Mouse (Mus musculus) midbrain, embryonic 12.5 days (tissue): ENCODE data around the gene Rbm20. TPM values are rescaled to one million over a fixed set of nuclear protein-coding genes. Genes with fewer than 3 reads are reported as not detected.

Experiments used
- ATAC-seq: fragments of 200-750 bp; cut with Nextera tagmentation; 2 replicates; pipeline ENCODE4 v1.8.0; 2017; ENCODE audit warnings: low read depth, moderate TSS enrichment, moderate library complexity; ENCODE audit not compliant: low FRiP score
- H3K27ac ChIP-seq: fragments of 300-500 bp; sonication (generic); replicated peaks from 2 replicates; pipeline ENCODE4 v1.5.1; 2016; ENCODE audit warnings: mild to moderate bottlenecking
- H3K27me3 ChIP-seq: fragments of 300-500 bp; sonication (generic); 2 replicates; pipeline ENCODE4 v1.6.1; 2016; ENCODE audit warnings: mild to moderate bottlenecking
- H3K36me3 ChIP-seq: fragments of 300-500 bp; sonication (generic); 2 replicates; pipeline ENCODE4 v1.6.1; 2016
- H3K4me1 ChIP-seq: fragments of 300-500 bp; sonication (generic); 2 replicates; pipeline ENCODE4 v1.6.1; 2016
- H3K4me2 ChIP-seq: fragments of 300-500 bp; sonication (generic); replicated peaks from 2 replicates; pipeline ENCODE4 v1.6.1; 2016; ENCODE audit warnings: mild to moderate bottlenecking, moderate library complexity
- H3K4me3 ChIP-seq: fragments of 300-500 bp; sonication (generic); 2 replicates; pipeline ENCODE4 v1.5.1; 2016; ENCODE audit warnings: mild to moderate bottlenecking
- H3K9ac ChIP-seq: fragments of 300-500 bp; sonication (generic); replicated peaks from 2 replicates; pipeline ENCODE4 v1.6.1; 2016; ENCODE audit warnings: mild to moderate bottlenecking, moderate library complexity
- H3K9me3 ChIP-seq: fragments of 300-500 bp; sonication (generic); 2 replicates; pipeline ENCODE4 v1.6.1; 2016; ENCODE audit warnings: mild to moderate bottlenecking
- WGBS: fragments of 180-500 bp; shearing (Covaris S2); methylation state at CpG from one replicate; pipeline ENCODE4 v1.1.7; 2016; 5-methylcytosine and 5-hydroxymethylcytosine counted together
- polyA plus RNA-seq: library from polyadenylated mRNA; unstranded; fragments of >200 nt; fragmentation: Nextera tagmentation; extraction: Ambion mirVana; gene quantifications from 2 replicates; pipeline ENCODE4 v1.2.1, GENCODE M21; 2016

The Rbm20 gene
- polyA plus RNA-seq, 1 experiment from 2014 or later: 1.3 TPM

DNA sequence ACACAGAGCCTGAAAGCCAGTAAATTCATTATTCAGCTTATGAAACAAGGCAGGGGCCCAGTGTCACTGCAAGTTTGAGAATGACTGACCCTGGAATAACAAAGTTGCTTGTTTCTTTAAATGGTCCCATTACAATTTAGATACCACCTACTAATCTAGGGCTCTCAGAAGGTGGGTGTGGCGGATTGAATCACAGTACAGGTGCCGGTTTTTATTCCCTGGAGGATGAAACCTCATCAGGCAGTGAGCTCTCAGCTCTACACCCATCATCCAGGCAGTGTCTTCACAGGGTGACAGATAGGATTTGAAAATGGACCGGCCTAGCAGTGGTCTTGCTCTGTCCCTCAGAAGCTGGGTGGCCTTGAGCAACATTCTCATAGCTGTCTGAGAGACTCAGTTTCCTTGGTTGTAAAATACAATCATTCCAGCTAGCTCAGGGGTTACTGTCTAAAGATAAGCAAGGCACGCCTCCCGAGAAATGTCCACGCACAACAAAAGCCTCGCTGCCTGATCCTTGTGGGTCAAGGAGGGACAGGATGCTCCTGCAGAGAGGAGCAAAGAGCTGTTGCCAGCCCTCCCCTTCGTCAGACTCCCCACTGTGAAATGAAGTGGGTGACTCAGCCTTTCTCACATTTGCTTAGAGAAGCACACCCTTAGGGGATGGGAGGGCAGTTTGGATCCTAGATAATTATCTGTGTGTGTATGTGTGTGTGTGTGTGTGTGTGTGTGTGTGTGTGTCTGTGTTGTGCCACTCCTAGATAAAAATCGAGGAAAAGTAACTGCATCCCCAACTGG, 2.8 kb upstream of the Rbm20 start:
- ATAC-seq: no peak
- 29% methylated on average over 9 of the region's 9 CpGs for WGBS
- Histone ChIP-seq H3K4me1 (peaks cover 29% of the 10 kb centered on the region), H3K9ac (no peak overlapping the region), H3K4me3 (no peak overlapping the region), H3K9me3 (no peaks in the 10 kb centered on the region), H3K36me3 (no peaks in the 10 kb centered on the region), H3K27ac (no peak overlapping the region), H3K4me2 (no peak overlapping the region), H3K27me3 (peaks cover 64% of the 10 kb centered on the region)

DNA sequence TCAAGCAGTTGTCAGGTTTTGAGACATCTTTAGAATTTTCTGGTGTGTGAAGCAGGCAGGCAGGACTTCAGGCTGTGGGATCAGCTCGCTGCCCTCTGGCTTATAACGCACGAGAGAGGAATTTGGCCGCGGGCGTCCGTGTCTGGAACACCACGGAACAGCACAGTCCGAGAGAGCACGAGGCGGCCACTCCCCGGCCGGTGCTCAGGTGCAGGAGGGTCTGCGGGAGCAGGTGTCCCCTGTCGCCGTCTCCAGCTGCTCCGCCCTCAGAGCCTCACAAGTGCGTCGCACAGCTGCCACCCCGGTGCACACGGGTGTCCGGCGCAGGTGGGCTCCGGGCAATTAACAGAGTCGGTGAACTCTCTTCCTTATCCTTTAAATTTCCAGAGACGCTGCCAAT, 878 bp upstream of the Rbm20 start:
- Histone ChIP-seq H3K4me1 (peaks cover 18% of the 10 kb centered on the region), H3K36me3 (no peaks in the 10 kb centered on the region), H3K9ac (no peak overlapping the region), H3K9me3 (no peaks in the 10 kb centered on the region), H3K27me3 (peaks cover 58% of the 10 kb centered on the region), H3K4me3 (peak overlapping the region; percentile 64), H3K27ac (no peak overlapping the region), H3K4me2 (peak overlapping the region; percentile 100)
- peak; percentile 41; the same call in 1 of the 2 replicates for ATAC-seq
- under 1% methylated on average over 26 of the region's 26 CpGs for WGBS

DNA sequence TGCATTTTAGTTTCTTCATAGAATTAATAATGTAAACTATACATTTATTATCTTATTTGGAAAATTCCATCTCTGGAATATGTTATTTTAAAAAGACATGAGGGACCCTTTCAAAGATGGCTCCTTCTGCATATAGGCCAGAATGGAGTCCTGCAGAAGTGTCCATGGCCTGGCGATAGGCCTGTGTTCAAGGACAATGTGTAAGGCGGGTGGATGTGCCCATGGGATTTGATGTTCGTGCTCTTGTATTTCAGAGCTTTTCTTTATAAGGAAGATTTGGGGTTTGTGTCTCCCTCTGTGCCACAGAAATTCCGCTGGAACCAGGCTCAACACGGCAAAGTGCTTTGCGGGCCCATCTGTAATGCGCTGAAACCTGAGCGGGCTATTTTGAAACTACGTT, 2.1 kb downstream of the Rbm20 start:
- H3K27ac ChIP-seq: no peak overlapping the region
- peaks cover 23% of the 10 kb centered on the region for H3K4me1 ChIP-seq
- H3K36me3 ChIP-seq: no peaks in the 10 kb centered on the region
- no peak overlapping the region for H3K9ac ChIP-seq
- no peak for ATAC-seq
- WGBS: 94% methylated on average over 9 of the region's 9 CpGs
- peaks cover 57% of the 10 kb centered on the region for H3K27me3 ChIP-seq
- H3K4me2 ChIP-seq: no peak overlapping the region
- H3K4me3 ChIP-seq: no peak overlapping the region
- no peaks in the 10 kb centered on the region for H3K9me3 ChIP-seq

DNA sequence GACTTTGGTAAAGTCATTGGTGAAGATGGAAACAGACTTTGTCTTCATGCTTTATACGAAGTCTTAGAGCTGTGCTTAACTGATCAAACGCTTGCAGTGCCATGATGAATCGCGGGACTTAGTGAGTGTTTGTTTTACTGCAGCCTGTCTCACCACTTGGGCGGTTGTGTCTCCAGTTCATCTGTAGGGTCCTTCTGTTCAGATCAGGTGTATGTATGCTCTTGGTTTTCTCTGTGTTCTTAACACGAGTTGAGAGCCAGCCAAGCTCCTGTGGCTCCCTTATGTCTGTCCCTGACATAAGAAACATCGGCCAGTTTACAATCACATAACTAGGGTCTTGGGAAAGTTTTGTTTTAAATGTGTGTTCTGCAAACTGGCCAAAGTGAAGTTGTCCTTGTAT, 2.9 kb downstream of the Rbm20 start:
- Histone ChIP-seq H3K27me3 (peaks cover 49% of the 10 kb centered on the region), H3K9me3 (no peaks in the 10 kb centered on the region), H3K9ac (no peak overlapping the region), H3K36me3 (no peaks in the 10 kb centered on the region), H3K4me2 (no peak overlapping the region), H3K27ac (no peak overlapping the region), H3K4me1 (peaks cover 23% of the 10 kb centered on the region), H3K4me3 (no peak overlapping the region)
- no peak for ATAC-seq
- 82% methylated on average over 7 of the region's 7 CpGs for WGBS

DNA sequence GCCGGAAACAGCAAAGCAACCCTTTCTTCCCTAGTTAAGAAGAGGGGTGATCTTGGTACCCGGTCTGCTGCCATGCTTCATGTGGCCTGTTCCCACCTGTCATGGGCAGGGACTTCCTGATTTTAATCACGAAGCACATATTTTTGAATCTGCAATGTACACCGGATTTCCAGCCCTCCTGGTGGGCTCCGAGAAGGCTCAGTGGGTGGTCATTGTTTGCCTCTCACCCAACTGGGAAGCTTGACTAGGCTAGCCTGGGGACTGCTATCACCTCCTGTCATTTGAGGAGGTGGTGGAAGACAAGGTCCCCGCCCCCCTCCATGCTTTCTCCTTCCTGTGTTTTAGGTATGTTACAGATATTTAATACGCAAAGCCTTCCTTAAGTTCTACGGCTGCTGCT, 5.3 kb downstream of the Rbm20 start:
- 39% methylated on average over 8 of the region's 8 CpGs for WGBS

DNA sequence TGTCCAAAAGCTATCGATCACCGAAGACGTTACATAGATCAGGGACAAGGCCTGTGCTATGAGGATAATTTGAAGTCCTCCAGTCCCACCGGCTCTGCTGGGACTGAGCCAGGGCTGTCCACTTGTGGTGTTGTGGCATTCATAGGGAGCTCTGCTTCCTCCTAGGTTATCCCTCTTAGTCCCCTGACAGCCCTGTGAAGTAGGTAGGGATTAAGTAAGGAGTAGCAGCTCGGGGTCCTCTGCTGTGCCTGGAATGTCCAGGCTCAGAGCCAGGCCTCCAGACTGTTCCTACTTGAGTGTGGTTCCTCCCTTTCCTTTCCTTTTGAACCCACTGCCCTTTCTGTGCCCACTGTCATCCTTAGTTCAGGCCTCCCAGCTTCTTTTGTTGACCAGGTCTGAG, 10.5 kb downstream of the Rbm20 start:
- peaks cover 4% of the 10 kb centered on the region for H3K27me3 ChIP-seq
- WGBS: 83% methylated on average over 5 of the region's 5 CpGs

More for the DNA sequence above, 5.3 kb downstream of the Rbm20 start:
- Histone ChIP-seq H3K4me3 (no peak overlapping the region), H3K9ac (no peak overlapping the region), H3K9me3 (no peaks in the 10 kb centered on the region), H3K36me3 (no peaks in the 10 kb centered on the region), H3K4me1 (peaks cover 9% of the 10 kb centered on the region), H3K4me2 (no peak overlapping the region), H3K27me3 (peaks cover 25% of the 10 kb centered on the region), H3K27ac (no peak overlapping the region)
- ATAC-seq: no peak

GRCm38 (mm10) chr19:53690816-53691215, 13.7 kb downstream of the Rbm20 start:
- 58% methylated on average over 10 of the region's 10 CpGs for WGBS

More for the DNA sequence above, 10.5 kb downstream of the Rbm20 start:
- no peak overlapping the region for H3K27ac ChIP-seq
- no peak overlapping the region for H3K4me3 ChIP-seq
- peaks cover 4% of the 10 kb centered on the region; the same call in 1 of the 2 replicates for H3K4me1 ChIP-seq
- H3K4me2 ChIP-seq: no peak overlapping the region
- no peaks in the 10 kb centered on the region for H3K36me3 ChIP-seq
- no peak overlapping the region for H3K9ac ChIP-seq
- H3K9me3 ChIP-seq: no peaks in the 10 kb centered on the region
- ATAC-seq: no peak

GRCm38 (mm10) chr19:53694020-53694419, 16.9 kb downstream of the Rbm20 start:
- 36% methylated on average over 1 of the region's 1 CpGs for WGBS
- Histone ChIP-seq H3K27me3 (no peaks in the 10 kb centered on the region), H3K4me1 (peaks cover 23% of the 10 kb centered on the region), H3K4me3 (no peak overlapping the region), H3K9me3 (no peaks in the 10 kb centered on the region), H3K36me3 (no peaks in the 10 kb centered on the region), H3K9ac (no peak overlapping the region), H3K4me2 (no peak overlapping the region), H3K27ac (no peak overlapping the region)
- ATAC-seq: no peak

More at GRCm38 (mm10) chr19:53690816-53691215, 13.7 kb downstream of the Rbm20 start:
- ATAC-seq: no peak
- Histone ChIP-seq H3K9ac (no peak overlapping the region), H3K4me2 (no peak overlapping the region), H3K36me3 (no peaks in the 10 kb centered on the region), H3K27me3 (no peaks in the 10 kb centered on the region), H3K4me1 (peaks cover 5% of the 10 kb centered on the region; the same call in 1 of the 2 replicates), H3K9me3 (no peaks in the 10 kb centered on the region), H3K27ac (no peak overlapping the region), H3K4me3 (no peak overlapping the region)

- no peak overlapping the region for H3K9ac ChIP-seq
- no peak overlapping the region for H3K4me3 ChIP-seq
- H3K36me3 ChIP-seq: no peaks in the 10 kb centered on the region
- peaks cover 34% of the 10 kb centered on the region for H3K4me1 ChIP-seq
- H3K27me3 ChIP-seq: no peaks in the 10 kb centered on the region
- no peaks in the 10 kb centered on the region for H3K9me3 ChIP-seq
- no peak overlapping the region for H3K27ac ChIP-seq
- 69% methylated on average over 6 of the region's 6 CpGs for WGBS
- no peak overlapping the region for H3K4me2 ChIP-seq
- no peak for ATAC-seq
Observed at GRCm38 (mm10) chr19:53696079-53696478, 19.0 kb downstream of the Rbm20 start.

GRCm38 (mm10) chr19:53696655-53697054, 19.5 kb downstream of the Rbm20 start:
- no peak overlapping the region for H3K27ac ChIP-seq
- H3K9ac ChIP-seq: no peak overlapping the region
- no peak overlapping the region for H3K4me2 ChIP-seq
- 91% methylated on average over 3 of the region's 3 CpGs for WGBS
- H3K4me1 ChIP-seq: peaks cover 34% of the 10 kb centered on the region
- no peak for ATAC-seq
- no peaks in the 10 kb centered on the region for H3K9me3 ChIP-seq
- no peaks in the 10 kb centered on the region for H3K36me3 ChIP-seq
- no peak overlapping the region for H3K4me3 ChIP-seq
- no peaks in the 10 kb centered on the region for H3K27me3 ChIP-seq

DNA sequence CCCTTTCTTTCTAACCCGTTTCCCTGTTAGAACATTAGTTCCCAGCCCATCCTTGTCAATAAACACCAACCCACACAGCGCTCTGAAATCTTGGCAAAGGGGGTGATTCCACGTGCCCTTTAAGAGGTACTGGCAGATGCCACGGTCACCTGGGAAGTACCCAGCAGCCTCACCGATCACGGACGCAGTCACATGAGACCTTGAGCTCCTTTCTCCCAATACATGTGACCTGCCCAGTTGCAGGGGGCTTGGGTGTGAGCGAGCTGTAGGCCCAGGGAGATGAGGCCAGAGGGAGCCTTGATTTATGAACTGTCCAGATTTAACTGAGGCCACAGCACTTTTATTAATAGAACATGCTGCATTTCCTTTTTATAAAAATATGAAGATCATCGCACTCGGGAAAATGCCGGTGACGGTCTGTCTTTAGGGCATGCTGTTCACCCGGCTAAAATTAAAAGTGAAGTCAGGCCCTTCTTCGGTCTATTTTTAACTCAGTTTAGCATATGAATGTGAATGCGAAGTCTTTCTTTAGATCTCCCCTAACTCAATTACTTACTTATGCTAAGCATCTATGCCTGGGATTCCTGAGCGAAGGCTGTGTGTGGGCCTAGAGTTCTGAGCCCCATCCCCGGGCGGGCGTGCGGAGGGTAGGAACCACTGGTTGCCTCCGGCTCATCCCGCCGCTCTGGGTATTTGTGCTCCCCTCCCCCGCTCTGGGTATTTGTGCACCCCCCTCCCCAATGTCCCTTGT, 20.4 kb downstream of the Rbm20 start:
- 30% methylated on average over 24 of the region's 24 CpGs for WGBS
- Histone ChIP-seq H3K9ac (no peak overlapping the region), H3K27me3 (no peaks in the 10 kb centered on the region), H3K4me2 (peak overlapping the region; percentile 21), H3K27ac (no peak overlapping the region), H3K9me3 (no peaks in the 10 kb centered on the region), H3K4me1 (peaks cover 34% of the 10 kb centered on the region), H3K4me3 (no peak overlapping the region), H3K36me3 (no peaks in the 10 kb centered on the region)
- peak; percentile 65 for ATAC-seq

GRCm38 (mm10) chr19:53699671-53700070, 22.6 kb downstream of the Rbm20 start:
- no peak for ATAC-seq
- Histone ChIP-seq H3K4me1 (peaks cover 38% of the 10 kb centered on the region), H3K36me3 (no peaks in the 10 kb centered on the region), H3K9ac (no peak overlapping the region), H3K27me3 (no peaks in the 10 kb centered on the region; the same call in 1 of the 2 replicates), H3K27ac (no peak overlapping the region), H3K4me2 (no peak overlapping the region), H3K9me3 (no peaks in the 10 kb centered on the region), H3K4me3 (no peak overlapping the region)
- 21% methylated on average over 7 of the region's 7 CpGs for WGBS
